Mouse (Mus musculus) cortical plate, adult 2 months (tissue): ENCODE measurements at regions not wholly inside any gene's neighbourhood (a gene's known extent, or its start where the extent isn't known, plus 50 kb on each side); places are given as distances from the start of the nearest gene placed in this dataset.
A peak's percentile ranks its signal among the peaks of the same experiment; 100 is the strongest.

Experiments used
- H3K27ac ChIP-seq: fragments of 200-500 bp; 2 replicates; pipeline ENCODE4 v1.5.1; 2012; ENCODE audit warnings: low read length, control low read depth, inconsistent platforms; ENCODE audit not compliant: insufficient read depth
- H3K4me1 ChIP-seq: fragments of 200-500 bp; 2 replicates; pipeline ENCODE4 v1.6.1; 2011; ENCODE audit warnings: low read length; ENCODE audit not compliant: control insufficient read depth, insufficient read depth
- H3K4me3 ChIP-seq: fragments of 200-500 bp; 2 replicates; pipeline ENCODE4 v1.5.1; 2011; ENCODE audit warnings: mild to moderate bottlenecking, low read length, control low read depth; ENCODE audit not compliant: insufficient read depth
- CTCF ChIP-seq: fragments of 200-500 bp; IDR thresholded peaks from 2 replicates; pipeline ENCODE4 v1.5.1; 2011; ENCODE audit warnings: mild to moderate bottlenecking, control low read depth, low read length; ENCODE audit not compliant: insufficient read depth; ENCODE audit errors: extremely low read depth
- POLR2A ChIP-seq: fragments of 200-500 bp; IDR thresholded peaks from 2 replicates; pipeline ENCODE4 v1.6.1; 2011; ENCODE audit warnings: mild to moderate bottlenecking, low read length, control low read depth; ENCODE audit not compliant: insufficient read depth; ENCODE audit errors: extremely low read depth

GRCm38 (mm10) chr15:63724543-63725186, 120.3 kb downstream of the Gsdmc2 start:
- no peaks in the 10 kb centered on the region for H3K4me1 ChIP-seq
- TF ChIP-seq POLR2A (no peak), CTCF (no peak)
- H3K4me3 ChIP-seq, result no peak overlapping the region
- H3K27ac ChIP-seq, result no peak overlapping the region

GRCm38 (mm10) chr15:63722991-63723390, 122.0 kb downstream of the Gsdmc2 start:
- TF ChIP-seq POLR2A, result no peak
- no peak for TF ChIP-seq CTCF
- no peak overlapping the region for H3K27ac ChIP-seq

DNA sequence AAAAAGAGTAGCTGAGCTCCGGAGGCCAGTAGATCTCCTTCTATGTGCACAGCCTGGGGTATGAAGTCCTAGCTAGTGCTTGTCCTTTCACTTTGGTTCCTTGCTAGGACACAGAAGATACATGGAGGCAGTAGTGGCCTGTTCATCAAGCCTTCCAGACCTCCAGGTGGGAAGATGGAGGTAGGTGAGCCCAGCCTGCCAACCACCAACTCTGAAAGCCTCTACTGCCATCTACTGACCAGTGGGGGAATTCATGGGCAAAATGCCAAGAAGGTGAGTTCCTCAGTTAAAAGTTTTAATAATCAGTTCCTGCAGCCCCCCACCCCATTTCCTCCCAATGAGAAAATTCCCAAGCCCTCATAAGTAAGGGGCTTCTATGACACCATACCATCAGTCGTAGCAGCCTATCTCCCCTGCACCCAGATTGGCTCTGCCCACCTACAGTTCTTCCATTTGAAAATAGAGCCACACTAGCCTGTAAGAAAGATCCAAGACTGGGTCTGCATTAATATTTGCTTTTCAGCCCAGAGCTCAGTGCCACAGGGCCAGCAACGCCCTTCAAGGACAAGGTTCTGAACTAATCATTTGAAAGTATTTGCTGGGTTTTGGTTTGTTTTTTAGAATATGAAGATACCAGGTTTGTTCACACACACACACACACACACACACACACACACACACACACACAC, 123.2 kb downstream of the Gsdmc2 start:
- no peak overlapping the region for H3K27ac ChIP-seq
- H3K4me1 ChIP-seq, result no peaks in the 10 kb centered on the region
- H3K4me3 ChIP-seq, result no peak overlapping the region
- TF ChIP-seq CTCF, result peak; percentile 71
- no peak for TF ChIP-seq POLR2A

More at GRCm38 (mm10) chr15:63722991-63723390, 122.0 kb downstream of the Gsdmc2 start:
- H3K4me3 ChIP-seq, result no peak overlapping the region
- H3K4me1 ChIP-seq, result no peaks in the 10 kb centered on the region

- H3K27ac ChIP-seq, result no peak overlapping the region
- H3K4me1 ChIP-seq, result no peaks in the 10 kb centered on the region
- TF ChIP-seq POLR2A, result no peak
- TF ChIP-seq CTCF, result no peak
- H3K4me3 ChIP-seq, result no peak overlapping the region
Measured at GRCm38 (mm10) chr15:63717812-63718211, 127.2 kb downstream of the Gsdmc2 start.

DNA sequence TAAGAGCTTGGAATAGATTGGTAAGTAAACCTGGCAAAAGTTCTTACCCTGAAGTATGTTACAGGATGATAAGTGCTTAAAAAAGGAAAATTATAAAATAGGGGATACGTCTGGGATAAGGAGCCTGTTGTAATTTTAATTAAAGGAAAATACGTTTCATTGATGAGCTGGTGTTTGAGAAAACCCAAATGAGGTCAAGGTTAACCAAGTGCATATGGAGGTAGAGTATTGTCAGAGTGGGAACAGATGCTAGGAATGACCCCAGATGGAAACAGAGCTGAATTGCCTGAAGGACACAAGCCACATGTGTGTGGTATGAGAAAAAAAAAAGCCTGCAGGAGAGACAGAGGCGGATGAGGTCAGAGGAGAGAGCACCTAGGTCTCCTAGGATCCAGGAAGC, 131.3 kb downstream of the Gsdmc2 start:
- Histone ChIP-seq H3K4me1 (no peaks in the 10 kb centered on the region), H3K4me3 (no peak overlapping the region), H3K27ac (no peak overlapping the region)
- TF ChIP-seq CTCF (no peak), POLR2A (no peak)

GRCm38 (mm10) chr15:63710381-63710780, 134.6 kb downstream of the Gsdmc2 start:
- TF ChIP-seq POLR2A, result no peak
- TF ChIP-seq CTCF, result no peak

DNA sequence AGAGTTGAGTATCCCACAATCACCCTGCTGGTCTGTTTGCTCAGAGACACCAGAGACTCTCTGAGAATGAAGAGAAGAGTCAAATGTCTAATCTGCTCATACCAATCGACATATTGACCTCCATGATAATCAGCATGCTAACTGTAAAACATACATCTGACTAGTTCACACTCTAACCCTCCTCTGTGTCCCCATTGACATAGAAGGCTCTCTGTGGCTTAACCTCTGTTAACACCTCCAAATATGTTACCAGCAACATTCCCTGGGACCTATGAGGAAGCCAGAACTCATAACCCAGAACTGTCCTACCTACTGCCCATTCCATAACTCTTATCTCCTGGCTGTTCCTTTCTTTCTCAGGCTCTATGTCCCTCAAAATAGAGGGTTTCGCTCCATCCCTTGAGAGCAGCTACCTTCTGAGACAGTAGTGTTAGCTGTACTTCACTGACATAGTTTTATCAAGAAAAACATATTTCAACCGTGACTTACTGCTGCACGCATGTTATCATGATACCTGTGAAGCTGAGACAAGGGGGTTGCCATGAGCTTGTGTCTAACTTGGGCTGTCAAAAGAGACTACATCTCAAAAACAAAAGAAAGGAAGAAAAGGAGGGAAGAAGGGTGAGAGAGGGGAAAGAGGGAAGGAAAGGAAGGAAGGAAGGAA, 135.6 kb downstream of the Gsdmc2 start:
- Histone ChIP-seq H3K4me1 (no peaks in the 10 kb centered on the region), H3K27ac (no peak overlapping the region), H3K4me3 (no peak overlapping the region)
- TF ChIP-seq CTCF (no peak), POLR2A (no peak)

More at GRCm38 (mm10) chr15:63710381-63710780, 134.6 kb downstream of the Gsdmc2 start:
- Histone ChIP-seq H3K4me3 (no peak overlapping the region), H3K27ac (no peak overlapping the region), H3K4me1 (no peaks in the 10 kb centered on the region)

DNA sequence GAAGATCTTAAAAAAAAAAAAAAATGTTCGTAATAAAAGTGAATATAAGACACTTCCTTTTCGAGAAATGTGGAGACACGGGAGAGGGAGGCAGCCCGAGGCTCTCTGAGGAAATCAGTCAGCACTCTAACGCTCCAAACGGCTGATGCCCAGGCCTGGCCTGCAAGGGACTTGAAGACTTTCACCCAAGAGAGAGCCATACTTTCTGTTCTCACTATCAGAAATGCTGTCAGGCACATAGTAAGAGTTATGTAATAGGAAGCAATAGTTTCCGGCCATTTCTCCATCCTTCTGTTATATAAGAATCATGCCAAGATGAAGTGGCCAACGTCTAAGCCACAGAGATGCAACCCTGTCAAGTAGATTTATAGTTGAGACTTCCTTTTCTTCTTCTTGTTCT, 140.3 kb downstream of the Gsdmc2 start:
- TF ChIP-seq CTCF (no peak), POLR2A (no peak)

GRCm38 (mm10) chr15:63697831-63698230, 147.1 kb downstream of the Gsdmc2 start:
- TF ChIP-seq POLR2A (no peak), CTCF (0 out of 2 replicates have a peak, but pooled peaks have one; percentile 5)
- no peaks in the 10 kb centered on the region for H3K4me1 ChIP-seq
- H3K27ac ChIP-seq, result no peak overlapping the region

More for the DNA sequence above, 140.3 kb downstream of the Gsdmc2 start:
- H3K4me3 ChIP-seq, result no peak overlapping the region
- no peaks in the 10 kb centered on the region for H3K4me1 ChIP-seq
- H3K27ac ChIP-seq, result no peak overlapping the region

More at GRCm38 (mm10) chr15:63697831-63698230, 147.1 kb downstream of the Gsdmc2 start:
- H3K4me3 ChIP-seq, result no peak overlapping the region
